Mouse (Mus musculus) cerebellum, adult 18-20 months (tissue): ENCODE measurements around the gene Otulinl.

Experiments
- DNase-seq, 2 experiments: peaks; one replicate each; pipeline ENCODE4 v3.0.0; 2021

Otulinl gene

DNA sequence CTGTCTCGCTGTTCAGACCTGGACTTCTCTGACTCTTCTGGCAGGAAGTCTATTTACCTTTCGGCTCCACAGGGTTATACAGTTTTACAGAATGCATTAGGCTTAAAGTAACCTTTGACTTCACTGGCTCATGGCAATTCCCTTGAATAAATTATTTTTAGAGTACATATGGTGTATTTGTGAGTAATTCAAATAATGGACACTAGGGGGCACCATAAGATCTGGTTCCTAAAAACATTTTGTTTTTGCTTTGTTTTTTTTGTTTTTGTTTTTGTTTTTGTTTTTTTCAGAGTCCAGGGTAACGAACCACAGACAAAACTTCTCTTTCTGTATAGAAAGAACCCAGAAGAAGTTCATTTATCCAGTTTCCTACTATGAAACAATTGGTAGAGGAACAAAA is 33.7 kb downstream of the Otulinl start:
- DNase-seq: no peak

DNA sequence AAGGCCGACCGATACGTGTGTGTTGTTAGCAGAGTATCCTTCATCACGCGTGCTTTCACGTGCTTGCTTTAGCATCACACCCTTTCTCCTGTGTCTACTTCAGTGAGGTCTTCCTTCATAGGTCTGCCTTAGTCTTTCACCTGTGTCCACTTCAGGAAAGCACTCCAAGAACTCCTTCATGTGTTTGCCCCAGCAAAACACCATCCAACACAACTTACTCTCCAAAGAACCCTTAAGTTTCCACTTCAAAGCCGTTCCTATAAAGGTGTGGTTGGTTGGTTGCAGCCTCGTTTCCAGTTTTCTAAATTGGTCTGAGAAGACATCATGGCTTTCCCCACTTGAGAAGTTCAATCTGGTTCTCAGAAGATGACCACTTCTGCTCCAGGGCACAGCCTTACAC is 34.7 kb downstream of the Otulinl start:
- DNase-seq: no peak

DNA sequence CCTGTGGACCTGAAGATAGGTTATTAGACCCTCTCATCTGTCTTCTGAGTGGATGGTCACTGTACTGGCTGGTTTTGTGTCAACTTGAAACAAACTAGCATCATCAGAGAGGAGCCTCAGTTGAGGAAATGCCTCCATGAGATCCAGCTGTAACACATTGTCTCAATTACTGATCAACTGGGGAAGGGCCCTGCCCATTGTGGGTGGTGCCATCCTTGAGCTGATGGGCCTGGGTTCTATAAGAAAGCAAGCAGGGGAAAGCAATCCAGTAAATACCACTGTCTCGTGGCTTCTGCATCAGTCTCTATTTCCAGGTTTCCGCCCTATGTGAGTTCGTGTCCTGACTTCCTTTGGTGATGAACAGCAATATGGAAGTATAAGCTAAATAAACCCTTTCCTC is 36.1 kb downstream of the Otulinl start:
- DNase-seq: no peak

GRCm38 (mm10) chr15:27642895-27643294 is 38.5 kb downstream of the Otulinl start:
- peak; percentile 56 to 58 for DNase-seq

- DNase-seq: no peak
Measured at GRCm38 (mm10) chr15:27641171-27641570, 40.2 kb downstream of the Otulinl start.

DNA sequence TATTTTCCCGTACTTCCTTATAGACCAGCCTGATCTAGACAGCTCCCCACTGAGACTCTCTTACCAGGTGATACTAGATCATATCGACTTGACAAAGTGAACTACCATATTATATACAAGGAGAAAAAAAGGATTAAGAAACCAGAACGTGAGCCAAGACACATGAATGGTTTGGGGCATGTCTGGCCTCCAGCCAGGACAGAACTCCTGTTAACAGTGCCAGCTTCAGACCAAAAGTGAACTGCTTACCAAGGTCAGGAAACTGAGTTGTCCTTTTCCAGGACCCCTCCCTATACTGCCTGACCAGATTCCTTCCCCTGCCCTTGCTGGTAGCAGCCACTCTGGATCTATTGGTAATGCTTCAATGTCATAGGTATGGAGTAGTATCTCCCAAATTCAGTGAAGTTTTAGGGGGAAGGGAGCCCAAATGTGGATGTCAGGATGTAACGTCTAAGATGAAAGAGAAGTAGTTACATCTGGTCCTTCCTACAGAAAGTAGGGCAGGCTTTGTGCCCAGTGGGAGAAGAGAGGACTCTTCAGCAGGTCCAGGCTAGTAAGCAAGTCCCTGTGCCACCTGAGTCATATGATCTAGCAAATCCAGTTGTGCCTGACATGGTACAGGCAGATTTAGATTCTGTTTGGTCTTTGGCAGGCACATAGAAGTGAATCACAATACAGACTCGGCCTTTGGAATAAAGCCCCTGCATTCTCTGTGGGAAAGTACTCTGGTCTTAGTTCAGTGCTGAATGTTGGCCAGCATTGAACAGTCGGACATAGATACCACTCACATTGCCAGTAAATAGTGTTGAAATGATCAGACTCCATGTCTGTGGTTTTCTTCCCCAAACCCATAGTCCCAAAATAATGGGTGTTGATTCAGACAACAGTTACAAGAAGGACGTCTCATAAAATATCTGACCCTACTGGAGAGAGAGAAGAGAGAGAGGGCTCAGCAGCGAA is 47.2 kb downstream of the Otulinl start:
- DNase-seq: no peak

DNA sequence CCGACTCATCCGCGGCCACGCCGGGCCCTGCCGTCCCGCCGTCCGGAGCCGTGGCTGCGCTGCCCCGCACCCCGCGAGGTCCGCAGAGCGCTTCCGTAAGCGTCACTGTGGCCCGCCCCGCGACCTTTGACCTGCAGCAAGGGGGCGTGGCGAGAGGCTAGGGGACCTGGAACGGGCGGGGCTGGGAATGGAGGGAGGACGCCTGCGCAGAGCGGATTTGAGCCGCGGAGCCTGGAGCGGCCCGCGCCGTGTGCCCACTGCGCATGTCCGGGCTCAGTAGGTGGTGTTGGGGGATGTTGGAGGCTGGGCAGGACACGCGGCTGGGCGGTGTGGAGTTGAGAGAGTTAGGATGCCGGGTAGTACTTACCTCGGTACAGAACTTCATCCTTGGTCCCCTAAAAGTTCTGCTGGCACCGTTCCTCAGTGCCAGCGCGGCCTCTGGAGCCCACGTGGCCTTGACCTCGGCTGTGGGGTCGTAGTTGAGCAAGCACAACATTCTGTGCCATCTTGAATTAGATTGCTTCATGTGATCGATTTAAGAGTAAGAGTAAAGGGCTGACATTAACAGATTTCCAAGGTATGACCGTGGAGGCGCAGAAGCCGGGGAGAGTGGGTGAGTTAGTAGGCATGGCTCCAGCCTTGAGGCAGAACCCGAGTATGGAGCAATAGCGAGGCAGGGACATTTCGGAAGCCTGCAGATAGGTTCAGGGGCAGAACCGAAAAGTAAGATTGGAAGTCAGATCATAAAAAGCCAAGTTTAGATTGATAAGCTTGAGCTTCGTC is 50.6 kb downstream of the Otulinl start, which contains the start of gene Otulin:
Otulin (minus strand) TSS at position 93 of the 783 bp plus-strand sequence.
- peak; percentile 99 to 100 for DNase-seq

GRCm38 (mm10) chr15:27629800-27630600 is 51.4 kb downstream of the Otulinl start:
- peak in 1 of 2 experiments; percentile 20 for DNase-seq

DNA sequence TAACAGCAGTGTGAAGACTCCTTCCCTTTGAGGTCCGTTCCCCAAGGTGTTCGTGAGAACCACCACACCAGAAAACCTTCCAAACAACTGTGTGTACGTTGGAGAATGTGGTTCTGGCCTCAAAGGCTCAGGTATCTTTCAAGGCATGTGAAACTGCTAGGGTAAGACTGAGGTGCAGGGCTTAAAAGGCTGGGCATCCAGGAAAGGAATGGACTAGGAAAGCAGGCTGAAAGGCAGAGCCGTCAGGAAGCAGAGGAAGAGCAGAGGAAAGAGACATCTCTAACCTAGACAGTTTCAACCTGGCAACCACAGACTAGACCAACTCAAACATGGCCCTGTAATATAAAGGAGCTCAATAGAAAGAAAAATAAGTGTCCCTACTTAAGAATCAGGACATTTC is 52.3 kb downstream of the Otulinl start:
- DNase-seq: no peak

GRCm38 (mm10) chr15:27627794-27628193 is 53.6 kb downstream of the Otulinl start:
- no peak for DNase-seq

GRCm38 (mm10) chr15:27626314-27626713 is 55.1 kb downstream of the Otulinl start:
- DNase-seq: no peak

DNA sequence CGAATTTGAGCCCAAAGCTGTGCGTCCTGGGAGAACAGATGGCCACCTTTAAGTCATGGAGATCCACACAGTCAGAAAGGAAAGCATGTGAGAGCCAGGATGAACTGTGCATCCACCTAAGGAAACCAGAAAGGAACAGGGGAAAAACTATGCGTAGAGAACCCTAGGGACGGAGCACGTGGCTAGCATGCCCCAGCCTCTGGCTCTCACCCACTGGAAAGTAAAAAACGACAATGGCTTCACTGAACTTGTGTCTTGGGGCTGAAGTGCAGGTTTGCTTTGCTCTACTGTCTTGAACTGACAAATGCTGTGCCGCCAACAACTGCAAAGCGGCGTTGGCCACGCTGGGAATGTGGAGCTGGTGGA is 55.5 kb downstream of the Otulinl start:
- no peak for DNase-seq

GRCm38 (mm10) chr15:27625014-27625889 is 56.1 kb downstream of the Otulinl start:
- peak; percentile 54 to 60 for DNase-seq

GRCm38 (mm10) chr15:27623286-27623685 is 58.1 kb downstream of the Otulinl start:
- no peak for DNase-seq

GRCm38 (mm10) chr15:27620475-27621185 is 60.7 kb downstream of the Otulinl start:
- no peak for DNase-seq

DNA sequence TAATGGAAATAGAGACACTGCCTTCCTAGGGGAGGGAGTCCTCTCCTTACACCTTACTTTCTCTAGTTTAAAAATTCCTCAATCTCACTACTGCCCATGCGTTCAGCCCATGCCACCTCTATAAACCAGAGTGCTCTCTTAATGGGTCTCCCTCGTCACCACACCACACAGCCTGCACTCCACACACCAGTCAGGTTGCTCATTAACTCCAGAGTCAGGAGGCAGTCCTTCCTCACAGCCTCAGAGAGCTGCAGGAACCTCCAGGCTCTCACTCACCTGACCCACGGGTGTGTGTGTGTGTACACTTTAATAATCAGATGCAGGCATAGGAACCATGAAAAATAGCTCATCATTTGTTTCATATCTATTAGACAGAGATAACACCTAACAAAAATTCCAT is 61.7 kb downstream of the Otulinl start:
- no peak for DNase-seq

DNA sequence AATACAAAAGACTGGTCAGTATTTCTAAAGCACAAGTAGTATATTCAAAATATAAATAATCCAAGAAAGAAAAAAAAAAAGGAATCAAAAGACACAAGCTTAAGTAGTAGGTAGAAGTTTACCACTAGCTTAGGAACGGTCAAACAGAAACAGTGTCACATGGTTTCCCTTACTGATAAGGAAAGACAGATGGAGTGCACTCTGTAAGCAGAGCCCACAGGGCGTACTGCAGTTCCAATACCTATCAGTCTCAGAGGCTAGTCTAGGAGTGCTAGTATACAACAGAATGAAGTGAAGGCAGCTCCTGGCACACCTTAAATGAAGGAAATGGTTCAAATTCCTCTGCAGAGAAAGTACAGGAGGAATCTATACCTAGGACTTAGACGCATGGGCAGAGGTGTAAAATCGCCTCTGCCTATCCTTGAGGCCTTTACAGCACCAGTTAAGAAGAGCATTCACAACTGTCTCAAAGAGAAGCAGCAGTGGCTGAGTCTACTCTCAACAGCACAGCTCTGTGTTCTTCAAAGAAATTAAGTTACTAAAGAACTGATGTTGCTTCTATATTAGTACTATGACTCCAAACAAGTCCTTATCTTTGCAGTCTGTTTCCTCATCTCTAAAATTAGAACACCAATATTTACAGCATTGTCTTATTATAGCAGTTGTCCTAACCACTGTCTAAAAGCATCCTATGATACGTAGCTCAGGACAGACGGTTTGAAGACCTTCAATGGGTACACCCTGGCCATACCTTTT is 62.4 kb downstream of the Otulinl start:
- no peak for DNase-seq

DNA sequence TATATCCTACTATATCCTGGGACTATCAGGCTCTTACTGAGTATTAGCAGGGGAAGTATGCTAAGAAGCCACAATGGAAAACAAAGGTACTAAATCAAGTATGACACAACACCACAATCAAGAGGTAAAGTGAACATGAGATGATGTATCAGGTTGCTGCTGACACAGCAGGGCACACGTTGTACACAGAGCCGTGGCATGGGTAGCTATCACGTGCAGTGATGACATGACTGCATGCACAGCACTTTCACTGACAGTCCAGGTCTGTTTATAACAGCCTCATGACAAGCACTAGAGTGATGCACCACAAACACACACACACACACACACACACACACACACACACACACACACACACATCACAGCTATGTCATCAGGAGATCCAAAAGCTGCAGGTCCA is 64.2 kb downstream of the Otulinl start:
- no peak for DNase-seq

- DNase-seq: peak; percentile 76 to 77
Measured at GRCm38 (mm10) chr15:27616159-27616558, 65.2 kb downstream of the Otulinl start.

- no peak for DNase-seq
Measured at GRCm38 (mm10) chr15:27613255-27613654, 68.1 kb downstream of the Otulinl start.
